Mouse (Mus musculus): ENCODE results near the gene Gm20696. TPM values are rescaled to one million over a fixed set of nuclear protein-coding genes. Genes with fewer than 3 reads are reported as not detected.

Gm20696 gene
- polyA plus RNA-seq (2012; fragmentation: generic; extraction: Trizol) = under 1 TPM; 0.04 to 0.21 TPM

DNA sequence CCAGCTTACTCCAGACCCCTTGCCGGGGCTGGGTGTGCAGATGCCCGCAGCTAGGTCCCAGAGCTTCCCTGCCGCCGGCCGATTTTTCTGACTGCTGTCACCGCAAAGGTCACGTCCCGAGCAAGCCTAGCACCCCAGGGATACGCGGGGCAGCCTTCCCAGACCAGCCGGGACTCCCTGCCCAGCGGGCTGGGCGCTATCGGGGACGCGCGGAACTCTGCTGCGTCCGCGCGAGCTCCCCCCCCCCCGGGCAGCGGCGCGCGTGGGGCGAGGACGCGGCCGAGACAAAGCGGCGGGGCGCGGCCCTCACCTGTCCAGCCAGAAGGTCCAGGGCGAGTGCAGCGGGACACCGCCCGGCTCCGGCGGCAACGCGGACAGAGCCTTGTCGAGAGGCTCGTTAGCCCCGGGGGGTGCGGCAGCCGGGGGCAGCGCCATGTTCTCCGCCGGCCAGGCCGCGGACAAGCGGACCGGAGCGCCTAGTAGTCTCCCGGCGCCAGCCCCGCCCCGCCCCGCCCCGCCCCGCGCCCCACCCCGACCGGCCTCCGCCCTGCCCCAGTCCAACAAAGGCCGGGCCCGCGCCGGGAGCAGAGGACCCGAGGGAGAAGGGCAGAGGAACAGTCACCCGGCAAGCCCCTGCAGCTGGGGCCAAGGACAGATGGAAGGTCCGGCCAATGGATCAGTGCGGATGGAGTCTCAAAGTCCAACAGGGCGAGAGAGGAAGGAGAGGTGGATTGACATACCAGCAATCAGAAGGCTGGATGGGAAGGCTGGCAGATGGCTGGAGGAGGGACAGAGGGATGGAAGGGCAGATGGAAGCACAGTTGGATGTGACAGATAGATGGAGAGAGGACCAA lies at the start of gene Gm20696, which contains the start of gene Eif4e3:
TSS of gene Gm20696 (minus strand) at position 480 of the 854 bp plus-strand sequence.
TSS of gene Eif4e3 (minus strand) at position 454 of the 854 bp plus-strand sequence.

DNA sequence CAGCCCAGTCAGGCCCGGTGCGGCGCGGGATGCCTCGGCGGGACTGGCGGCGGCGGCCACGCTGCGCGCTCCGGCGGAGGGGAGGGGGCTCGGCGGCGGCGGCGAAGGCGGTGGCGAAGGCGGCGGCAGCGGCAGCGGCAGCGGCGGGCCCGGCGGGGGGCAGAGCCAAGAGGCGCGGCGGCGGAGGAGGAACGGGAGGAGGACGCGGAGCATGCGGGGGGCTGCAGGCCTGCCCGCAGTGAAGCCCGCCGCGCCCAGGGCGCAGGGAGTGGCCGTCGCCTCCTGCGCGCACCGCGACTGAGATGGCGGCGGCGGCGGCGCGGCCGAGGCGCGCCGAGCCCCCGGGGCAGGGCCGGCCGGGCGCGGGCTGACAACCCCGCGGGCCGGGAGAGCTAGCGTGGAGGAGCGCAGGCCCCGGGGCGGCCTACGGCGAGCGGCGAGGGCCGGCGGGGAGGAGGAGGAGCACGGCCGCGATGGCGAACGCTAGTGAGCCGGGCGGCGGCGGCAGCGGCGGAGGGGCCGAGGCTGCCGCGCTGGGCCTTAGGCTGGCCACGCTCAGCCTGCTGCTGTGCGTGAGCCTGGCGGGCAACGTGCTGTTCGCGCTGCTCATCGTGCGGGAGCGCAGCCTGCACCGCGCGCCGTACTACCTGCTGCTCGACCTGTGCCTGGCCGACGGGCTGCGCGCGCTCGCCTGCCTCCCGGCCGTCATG lies 25.8 kb upstream of the Gm20696 start, which contains the start of gene Gpr27:
TSS of gene Gpr27 (plus strand) at position 474 of the 710 bp plus-strand sequence.

DNA sequence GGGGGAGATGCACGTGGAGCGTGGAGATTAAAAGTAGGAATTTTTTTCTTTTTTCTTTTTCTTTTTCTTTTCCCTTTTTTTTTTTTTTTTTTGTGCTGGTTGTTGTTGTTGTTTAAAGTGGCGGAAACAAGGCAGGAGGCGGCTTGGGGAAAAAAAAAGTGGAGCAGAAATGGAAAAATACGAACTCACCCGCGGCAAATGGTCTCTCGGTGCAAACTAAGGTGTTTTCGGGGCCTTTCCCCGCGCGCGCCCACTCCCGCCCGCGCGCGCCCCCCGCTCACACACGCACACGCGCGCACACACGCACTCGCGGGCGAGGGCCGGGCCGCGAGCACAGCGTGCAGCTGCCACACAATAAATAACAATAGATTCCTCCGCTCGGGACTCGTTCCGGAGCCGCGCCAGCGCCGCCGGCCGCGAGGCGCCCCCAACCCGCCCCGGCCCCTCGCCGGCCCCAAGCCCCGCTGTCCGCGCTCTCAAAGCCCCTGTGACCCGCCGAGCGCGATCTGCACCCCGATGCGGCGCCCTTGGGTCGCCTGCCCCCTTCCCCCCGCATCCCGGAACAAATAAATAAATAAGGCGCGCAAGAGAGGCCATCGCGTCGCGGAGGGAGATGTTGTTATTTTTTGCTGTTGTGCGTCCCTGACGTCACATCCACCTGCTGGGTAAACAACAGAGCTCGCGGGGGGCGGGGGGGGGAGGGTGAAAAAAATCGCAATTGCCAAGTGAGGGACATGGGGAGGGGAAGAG lies 144.1 kb downstream of the Gm20696 start, which contains the start of gene Foxp1:
TSS of gene Foxp1 (minus strand) at position 363 of the 750 bp plus-strand sequence.

Other genes with a start within 250 kb of the Gm20696 start
- gene Foxp1, start 144.1 kb downstream of the Gm20696 start, polyA plus RNA-seq (2012; fragmentation: generic; extraction: Trizol) = 10 to 100 TPM in 1 of 2 experiments, 1 to 10 TPM in 1; 8.6 to 46.9 TPM
- 1 to 10 TPM; 1.8 to 7.2 TPM for gene Eif4e3, start within 50 bp of the Gm20696 start, polyA plus RNA-seq (2012; fragmentation: generic; extraction: Trizol)
- gene Gpr27, start 25.9 kb upstream of the Gm20696 start, polyA plus RNA-seq (2012; fragmentation: generic; extraction: Trizol) = under 1 TPM in 1 of 2 experiments, not detected in 1; 0.02 TPM
- gene Prok2, start 59.6 kb upstream of the Gm20696 start, polyA plus RNA-seq (2012; fragmentation: generic; extraction: Trizol) = not detected

Data from C3H10T1/2 (cell line).